Mouse (Mus musculus) cerebellum, postnatal 4 days (tissue): ENCODE measurements around the gene Lrrc8d.

Experiments
- DNase-seq, 2 experiments: peaks; one replicate each; pipeline ENCODE4 v3.0.0; 2022; ENCODE audit warnings: low spot score in 2 of 2, mixed read lengths in 1 of 2

Lrrc8d gene

DNA sequence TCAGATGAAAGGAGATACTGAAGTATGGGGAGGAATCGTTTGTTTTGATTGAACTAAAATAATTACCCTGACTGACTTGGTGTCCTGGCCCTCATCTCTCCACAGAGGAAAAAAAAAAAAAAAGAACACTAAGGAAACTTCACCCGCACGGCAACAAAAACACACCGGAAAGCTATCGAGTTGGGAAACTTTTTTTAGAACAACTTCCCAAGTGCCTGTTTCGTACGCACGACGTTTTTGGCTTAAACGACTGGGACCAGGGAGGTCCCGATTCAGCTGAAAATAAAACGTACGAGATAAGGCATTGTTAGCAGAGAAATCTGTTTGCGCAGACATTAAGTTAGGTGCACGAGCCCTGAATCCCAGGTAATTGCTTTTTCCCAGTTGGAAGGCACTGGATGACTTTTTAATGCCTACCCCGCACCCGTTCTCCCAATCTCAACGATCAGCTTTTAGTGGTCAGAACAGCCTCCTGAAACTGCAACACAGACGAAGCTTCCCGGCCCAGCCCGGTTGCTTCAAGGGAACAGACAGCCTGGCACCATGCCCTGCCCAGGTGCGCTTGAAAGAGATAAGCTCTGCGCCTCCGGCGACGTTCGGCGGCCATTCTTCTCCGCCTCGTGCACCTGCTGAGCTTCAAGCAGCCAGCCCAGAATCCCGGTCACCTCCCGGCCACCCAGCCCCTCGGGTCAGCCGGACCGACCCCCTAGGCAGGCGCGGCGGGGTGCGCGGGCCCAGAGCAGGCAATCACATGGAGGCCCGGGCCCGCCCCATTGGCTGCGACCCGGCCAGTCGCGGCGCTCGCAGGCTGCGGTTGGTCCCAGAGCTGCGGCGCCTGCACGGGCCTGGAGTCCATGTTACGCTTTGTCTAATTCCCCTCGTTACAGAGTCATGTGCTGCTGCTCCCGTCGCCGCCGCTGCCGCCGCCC, at the start of gene Lrrc8d:
Gene Lrrc8d (plus strand): TSS at position 829 of the 929 bp plus-strand sequence.
- DNase-seq: peak; percentile 51 to 83

DNA sequence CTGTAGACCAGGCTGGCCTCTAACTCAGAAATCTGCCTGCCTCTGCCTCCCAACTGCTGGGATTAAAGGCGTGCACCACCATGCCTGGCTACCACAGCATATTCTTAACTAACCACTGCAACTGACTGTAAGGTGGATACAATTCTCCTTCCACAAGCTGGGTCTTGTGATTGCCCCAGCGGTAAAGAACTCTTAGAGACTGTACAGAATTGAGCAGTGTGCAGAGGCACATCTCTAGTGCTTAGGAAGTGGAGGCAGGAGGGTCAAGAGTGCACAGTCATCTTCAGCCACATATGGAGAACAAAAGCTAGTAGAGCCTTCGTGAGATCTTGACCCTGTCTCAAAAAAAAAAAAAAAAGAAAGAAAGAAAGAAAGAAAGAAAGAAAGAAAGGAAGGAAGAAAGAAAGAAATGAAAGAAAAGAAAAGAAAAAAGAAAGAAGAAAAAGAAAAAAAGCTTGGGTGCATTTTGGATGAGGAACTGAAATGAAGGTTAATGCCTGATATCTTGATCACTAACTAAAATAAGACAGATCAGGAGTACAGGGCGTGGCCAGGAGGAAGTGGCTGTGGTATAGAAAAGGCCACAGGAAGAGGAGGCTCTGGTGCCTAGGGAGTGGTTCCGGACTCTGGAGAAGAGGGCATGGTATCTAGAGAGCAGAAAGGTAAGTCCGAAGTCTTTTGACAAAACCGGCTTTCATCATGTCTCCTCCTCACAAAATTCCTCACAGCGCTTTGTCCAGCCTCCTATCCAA, 48.9 kb upstream of the Lrrc8d start:
- DNase-seq: no peak

DNA sequence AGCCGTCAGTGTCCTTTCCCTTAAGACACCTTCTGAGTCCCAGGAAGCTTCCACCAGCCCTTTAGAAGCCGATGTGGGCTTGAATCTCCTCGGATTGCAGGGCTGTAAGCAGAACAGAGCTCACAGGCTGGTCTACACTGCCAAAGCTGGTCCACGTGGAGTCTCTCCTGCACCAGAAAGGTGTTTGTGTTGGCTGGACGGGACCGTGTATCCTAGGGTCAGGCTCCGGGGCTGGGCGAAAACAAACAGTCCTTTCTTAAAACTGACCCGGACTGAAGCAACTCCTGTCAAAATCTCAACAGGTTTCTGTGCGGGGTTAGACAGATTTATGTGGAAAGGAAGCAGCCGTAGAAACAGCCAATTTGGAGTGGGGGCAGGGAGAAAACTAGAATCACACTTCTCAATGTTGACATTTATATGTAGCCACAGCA, 48.2 kb upstream of the Lrrc8d start:
- no peak for DNase-seq

- peak; percentile 72 to 84 for DNase-seq
Observed at GRCm38 (mm10) chr5:105654237-105655063, 45.3 kb upstream of the Lrrc8d start.

DNA sequence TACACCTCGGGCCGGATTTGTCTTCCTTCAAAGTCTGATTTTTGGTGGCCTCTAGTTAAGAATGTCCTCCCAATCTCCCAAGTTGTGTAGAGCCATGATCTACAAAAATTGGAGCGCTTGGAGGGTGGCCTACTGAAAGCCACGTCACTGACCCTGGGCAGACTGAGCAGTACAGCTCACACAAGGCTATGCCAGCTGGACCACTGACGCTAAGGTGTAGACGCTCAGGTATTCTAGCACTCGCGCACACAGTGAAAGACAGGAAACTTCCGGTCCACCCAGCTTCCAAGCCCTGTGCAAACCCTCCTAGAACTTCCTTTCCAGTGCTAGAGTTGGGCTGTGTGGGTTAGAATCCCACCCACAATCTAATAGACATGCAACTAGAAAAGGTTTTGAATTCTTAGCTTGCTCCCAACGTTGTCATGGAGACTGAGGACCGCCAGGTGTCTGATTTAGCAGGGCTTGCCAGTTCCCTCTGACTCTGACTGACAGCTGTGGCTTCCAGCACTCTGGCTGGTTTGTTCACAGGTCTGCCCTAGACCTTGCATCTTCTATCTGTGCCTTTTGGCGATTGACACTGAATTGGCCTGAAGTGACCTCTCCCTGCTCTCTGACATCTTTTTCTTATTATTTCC, 44.6 kb upstream of the Lrrc8d start:
- no peak for DNase-seq

DNA sequence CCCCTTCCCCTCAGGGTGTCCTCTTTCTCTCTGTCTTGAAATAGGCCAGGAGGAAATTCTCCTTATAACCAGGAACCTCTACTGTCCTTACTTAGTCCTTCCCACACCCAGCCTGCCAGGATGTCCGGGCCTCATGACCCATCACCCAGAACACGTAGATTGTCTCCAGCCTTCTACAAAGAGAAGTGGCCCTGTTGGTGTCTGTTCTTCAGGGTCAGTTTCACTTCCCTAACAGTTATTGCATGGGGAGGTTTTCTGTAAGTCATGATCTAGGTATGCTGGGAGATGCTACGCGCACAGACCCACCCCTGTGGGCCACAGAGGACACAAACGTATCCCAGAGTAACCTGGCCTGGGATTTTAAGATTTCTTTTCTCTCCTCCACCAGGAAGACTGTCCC, 37.9 kb upstream of the Lrrc8d start:
- no peak for DNase-seq

DNA sequence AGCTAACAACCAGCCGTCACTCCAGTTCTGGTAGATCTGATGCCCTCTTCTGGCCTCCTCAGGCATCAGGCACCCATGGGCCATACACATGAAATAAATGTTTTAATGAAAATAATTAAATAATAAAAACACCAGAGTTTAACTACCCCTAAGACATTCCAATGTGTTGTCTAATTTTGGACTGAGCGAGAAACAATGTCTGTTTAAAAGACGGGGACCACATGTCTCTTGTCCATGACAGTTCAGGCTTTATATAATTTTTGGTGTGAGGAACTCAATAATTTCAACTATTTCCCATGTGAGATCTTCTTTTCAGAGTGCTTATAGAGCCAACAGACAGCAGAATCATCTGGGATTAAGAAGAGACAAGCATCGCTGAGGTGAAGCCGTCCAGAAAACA, 32.8 kb upstream of the Lrrc8d start:
- DNase-seq: no peak

DNA sequence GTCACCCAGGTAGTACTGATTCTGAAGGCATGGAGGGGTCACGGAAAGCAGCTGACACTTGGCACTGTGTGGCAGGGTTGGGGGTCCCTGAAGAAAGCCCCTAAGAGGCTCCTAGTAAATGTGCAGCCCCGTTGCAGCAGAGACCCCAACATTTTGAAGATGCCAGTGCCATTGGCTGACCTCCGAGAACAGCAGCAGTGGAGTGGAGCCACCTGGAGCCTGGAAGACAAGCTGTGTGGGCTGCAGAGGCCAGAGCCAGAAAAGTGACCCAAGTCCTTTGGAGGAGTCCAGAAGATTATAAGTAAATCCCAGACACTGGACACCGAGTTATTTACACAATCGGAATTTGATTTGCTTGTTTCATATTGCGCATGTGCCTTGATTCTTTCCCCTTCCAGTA, 32.4 kb upstream of the Lrrc8d start:
- no peak for DNase-seq

GRCm38 (mm10) chr5:105669086-105669485, 30.7 kb upstream of the Lrrc8d start:
- DNase-seq: no peak

DNA sequence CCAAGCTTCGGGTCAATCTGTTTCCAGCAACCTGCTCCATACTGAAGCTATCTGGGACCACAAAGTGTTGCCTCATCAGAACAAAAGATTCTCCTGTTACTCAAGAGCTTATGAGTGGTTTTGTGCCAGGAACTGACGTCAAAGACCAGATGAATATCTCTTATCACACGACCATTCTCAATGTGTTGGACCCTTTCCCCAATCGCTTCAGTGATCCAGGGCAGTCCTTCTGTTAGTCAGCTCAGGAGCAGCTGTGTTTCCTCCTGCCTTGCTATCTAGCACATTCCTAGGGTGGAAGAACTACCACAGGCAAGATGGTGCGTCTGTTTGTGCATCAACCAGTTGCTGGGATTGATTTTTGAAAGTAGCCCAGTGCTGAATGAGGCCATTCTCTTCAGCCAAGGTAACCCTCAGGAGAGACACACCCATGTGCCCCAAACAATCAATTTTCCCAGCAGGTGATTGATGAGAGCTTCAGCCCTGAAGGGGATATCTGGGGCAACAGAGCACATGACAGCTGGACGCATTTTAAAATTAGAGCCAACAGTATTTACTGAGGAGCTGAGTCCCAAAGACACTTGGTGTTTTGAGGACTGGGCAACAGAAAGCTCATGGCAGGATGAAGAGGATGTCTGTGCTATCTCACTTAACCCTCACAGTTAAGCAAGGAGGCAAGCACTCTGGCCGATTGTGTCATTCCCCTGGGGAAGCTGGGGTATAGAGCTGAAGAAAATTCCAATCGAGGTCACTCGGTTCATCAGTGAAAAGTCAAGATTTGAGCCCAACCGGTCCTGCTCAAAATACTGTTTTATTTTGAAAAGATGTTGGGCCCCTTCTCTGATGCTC, 30.0 kb upstream of the Lrrc8d start:
- no peak for DNase-seq

- no peak for DNase-seq
Observed at GRCm38 (mm10) chr5:105672332-105672731, 27.4 kb upstream of the Lrrc8d start.

- DNase-seq: no peak
Observed at GRCm38 (mm10) chr5:105675511-105675910, 24.3 kb upstream of the Lrrc8d start.

DNA sequence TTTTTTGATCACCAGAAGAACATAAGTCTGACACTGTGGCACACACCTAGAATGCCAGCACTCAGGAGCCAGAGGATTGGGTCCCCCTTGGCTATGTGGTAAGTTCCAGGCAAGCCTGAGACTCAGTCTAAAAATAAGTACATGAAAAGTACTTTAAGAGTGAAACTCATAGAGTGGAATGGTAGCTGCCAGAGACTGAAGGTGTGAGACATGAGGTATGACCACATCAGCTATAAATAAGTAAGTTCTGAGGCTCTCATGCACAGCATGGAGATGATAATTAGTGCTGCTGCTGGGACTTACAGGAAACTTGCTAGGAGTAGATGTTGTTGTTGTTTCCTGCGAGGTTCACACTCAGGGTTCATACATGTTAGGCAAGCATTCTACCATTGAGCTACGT, 22.7 kb upstream of the Lrrc8d start:
- DNase-seq: no peak

DNA sequence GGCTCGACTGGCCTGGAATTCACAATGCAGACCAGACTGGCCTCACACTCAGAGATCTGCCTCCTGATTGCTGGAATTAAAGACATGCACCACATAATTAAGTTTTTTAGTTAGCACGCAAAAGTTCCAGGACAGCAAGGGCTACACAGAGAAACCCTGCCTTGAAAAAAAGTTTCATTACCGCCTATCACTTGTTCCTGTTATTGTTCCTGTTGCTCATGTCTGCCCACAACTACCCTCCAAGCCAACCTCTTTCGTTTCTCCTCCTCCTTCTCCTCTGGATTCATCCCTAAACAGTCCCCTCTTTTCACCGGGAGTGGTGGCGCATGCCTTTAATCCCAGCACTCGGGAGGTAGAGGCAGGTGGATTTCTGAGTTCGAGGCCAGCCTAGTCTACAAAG, 21.5 kb upstream of the Lrrc8d start:
- DNase-seq: no peak

DNA sequence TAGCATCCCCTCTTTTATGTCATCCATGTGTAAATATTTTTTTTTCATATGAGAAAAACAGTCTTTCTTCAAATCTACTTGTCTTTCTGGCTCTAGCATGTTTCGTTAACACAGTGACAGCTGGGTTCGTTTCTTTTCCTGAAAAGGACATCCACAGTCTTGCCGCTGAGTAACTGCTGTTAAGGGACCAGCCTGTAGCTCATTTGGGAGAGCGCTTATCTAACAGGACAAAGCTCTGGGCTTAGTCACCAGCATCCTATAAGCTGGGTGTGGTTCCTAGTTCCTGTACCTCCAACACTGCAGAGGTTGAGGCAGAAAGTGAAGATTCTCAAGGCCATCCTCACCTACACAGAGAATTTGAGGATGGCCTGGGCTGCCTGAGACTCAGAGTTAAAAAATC, 20.5 kb upstream of the Lrrc8d start:
- DNase-seq: no peak

DNA sequence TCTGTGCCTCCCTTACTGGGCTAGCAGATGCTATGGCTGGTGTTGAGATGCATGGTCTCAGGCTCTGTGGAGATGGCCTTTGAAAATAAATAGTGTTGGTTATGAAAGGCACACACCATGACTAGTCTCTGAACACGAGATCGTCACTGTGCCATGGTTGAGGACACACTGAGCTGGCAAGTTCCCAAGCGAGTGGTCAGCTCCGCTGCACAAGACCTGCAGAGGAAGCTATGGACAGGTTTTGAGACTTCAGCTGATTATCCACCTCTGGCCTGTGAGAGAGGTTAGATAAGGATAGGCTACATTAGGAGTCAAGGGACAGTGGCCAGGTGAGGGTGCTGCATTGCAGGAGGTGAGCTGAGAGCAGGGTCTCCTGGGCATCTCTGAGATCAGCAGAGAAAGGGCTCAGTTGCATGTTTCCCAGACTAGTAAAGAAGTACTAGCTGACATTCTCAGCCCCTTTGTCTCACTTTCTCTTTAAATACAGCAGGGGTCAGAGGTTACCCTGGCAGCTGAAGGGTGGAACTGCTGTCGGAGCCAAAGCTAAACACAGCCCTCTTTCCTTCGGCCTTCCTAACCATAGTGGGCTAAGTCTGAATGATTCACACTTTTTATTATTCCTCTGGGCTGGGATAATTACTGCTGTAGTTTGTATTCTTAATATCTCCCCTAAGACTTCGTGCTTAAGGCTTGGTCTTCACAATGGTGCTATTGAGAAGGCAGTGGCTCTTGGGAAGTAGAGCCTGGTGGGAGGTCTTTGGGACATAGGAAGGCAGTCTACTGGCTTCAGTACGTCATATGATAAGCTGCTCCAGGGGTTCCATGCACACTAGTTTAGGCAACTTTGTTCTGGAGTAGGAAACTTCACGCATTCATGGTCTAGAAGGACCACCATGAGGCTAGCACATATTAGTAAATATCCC, 19.6 kb upstream of the Lrrc8d start:
- DNase-seq: no peak

DNA sequence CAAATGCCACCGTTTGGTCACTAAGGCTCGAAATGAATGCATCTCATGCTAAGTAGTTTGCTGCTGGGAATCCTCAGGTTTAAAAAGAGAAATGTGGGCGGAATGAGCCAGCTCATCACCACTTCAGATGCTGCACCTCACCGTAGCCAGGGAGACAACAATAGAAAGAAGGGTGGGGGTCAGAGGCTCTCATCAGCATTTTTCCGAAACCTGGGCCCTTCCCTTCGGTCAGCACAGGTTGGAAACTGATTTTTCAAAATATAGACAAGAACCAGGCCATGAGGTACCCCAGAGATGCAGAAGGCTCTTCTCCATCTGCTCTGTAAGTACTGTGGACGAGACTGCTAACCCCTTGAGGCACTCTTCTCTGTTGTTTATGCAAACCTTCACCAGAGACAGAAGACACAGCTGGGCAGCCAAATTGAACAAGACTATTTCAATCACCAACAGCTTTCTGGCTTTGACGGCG, 17.6 kb upstream of the Lrrc8d start:
- no peak for DNase-seq

DNA sequence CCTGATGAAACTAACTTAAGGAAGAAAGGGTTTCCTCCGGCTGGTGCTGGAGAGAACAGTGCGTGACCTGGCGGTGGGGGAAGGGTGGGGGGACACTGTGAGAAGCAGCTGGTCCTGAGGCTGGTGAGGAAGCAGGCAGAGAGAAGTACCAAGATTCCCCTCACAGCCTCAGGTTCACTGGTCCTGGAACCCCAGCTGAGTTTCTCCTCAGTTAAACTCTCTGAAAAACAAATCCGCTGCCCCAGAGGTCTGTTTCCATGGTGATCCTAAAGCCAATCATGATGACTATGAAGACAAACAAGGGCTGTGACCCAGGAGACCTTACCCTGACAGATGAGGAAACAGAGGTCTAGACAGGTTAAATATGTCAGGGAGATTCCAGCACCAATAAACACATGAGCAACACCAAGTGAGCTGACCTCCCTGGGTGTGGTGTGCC, 15.8 kb upstream of the Lrrc8d start:
- DNase-seq: no peak
